Mouse (Mus musculus) kidney, postnatal 14 days (tissue): Measurements from ENCODE around the gene Akirin1.

ENCODE experiments used
- DNase-seq: peaks from one replicate; pipeline ENCODE4 v3.0.0; 2022; ENCODE audit warnings: mixed read lengths

Gene Akirin1

GRCm38 (mm10) chr4:123717574-123718433, 32.3 kb downstream of the Akirin1 start, which contains the start of gene Ndufs5:
Gene Ndufs5 (minus strand): TSS chr4:123718202.
- DNase-seq: peak; percentile 98

GRCm38 (mm10) chr4:123712431-123712830, 37.7 kb downstream of the Akirin1 start:
- DNase-seq: no peak

- no peak for DNase-seq
Measured at GRCm38 (mm10) chr4:123707340-123707739, 42.8 kb downstream of the Akirin1 start.

GRCm38 (mm10) chr4:123705340-123705739, 44.8 kb downstream of the Akirin1 start:
- DNase-seq: no peak

GRCm38 (mm10) chr4:123693384-123693783, 56.8 kb downstream of the Akirin1 start:
- DNase-seq: no peak

- DNase-seq: no peak
Measured at GRCm38 (mm10) chr4:123692071-123692470, 58.1 kb downstream of the Akirin1 start.

GRCm38 (mm10) chr4:123690311-123690710, 59.8 kb downstream of the Akirin1 start:
- no peak for DNase-seq

GRCm38 (mm10) chr4:123687025-123687781, 62.9 kb downstream of the Akirin1 start:
- DNase-seq: peak; percentile 82

- DNase-seq: peak; percentile 27
Measured at GRCm38 (mm10) chr4:123686368-123687024, 63.6 kb downstream of the Akirin1 start.

GRCm38 (mm10) chr4:123685506-123686242, 64.5 kb downstream of the Akirin1 start:
- no peak for DNase-seq

- DNase-seq: no peak
Measured at GRCm38 (mm10) chr4:123685046-123685445, 65.1 kb downstream of the Akirin1 start.
